Mouse (Mus musculus) spleen, adult 2 months (tissue): ENCODE data around the gene Lzts3. TPM values are rescaled to one million over a fixed set of nuclear protein-coding genes. Genes with fewer than 3 reads are reported as not detected.
A peak's percentile ranks its signal among the peaks of the same experiment; 100 is the strongest.
"Not testable (repeated sequence)": the region's sequence is repeated elsewhere in the genome, so short reads cannot be mapped to it uniquely, and the experiment has no call there.

Source experiments
- DNase-seq, 2 experiments: peaks; one replicate each; pipeline versions ENCODE4 v3.0.0 to v3.0.0-alpha.2; 2012 to 2021; ENCODE audit warnings: low spot score in 2 of 2, low read depth in 1 of 2
- H3K27ac ChIP-seq: fragments of 200-500 bp; 2 replicates; pipeline ENCODE4 v1.5.1; 2012; ENCODE audit warnings: low read length, inconsistent platforms; ENCODE audit not compliant: insufficient read depth
- H3K27me3 ChIP-seq: fragments of 200-500 bp; 2 replicates; pipeline ENCODE4 v1.6.1; 2012; ENCODE audit warnings: mild to moderate bottlenecking, moderate library complexity, low read length, inconsistent platforms; ENCODE audit not compliant: control insufficient read depth, insufficient read depth
- H3K36me3 ChIP-seq: fragments of 200-500 bp; 2 replicates; pipeline ENCODE4 v1.6.1; 2012; ENCODE audit warnings: mild to moderate bottlenecking, low read length, inconsistent platforms; ENCODE audit not compliant: control insufficient read depth, insufficient read depth
- H3K4me1 ChIP-seq: fragments of 200-500 bp; 2 replicates; pipeline ENCODE4 v1.6.1; 2011; ENCODE audit warnings: inconsistent platforms; ENCODE audit not compliant: control insufficient read depth, insufficient read depth, insufficient read length
- H3K4me3 ChIP-seq: fragments of 200-500 bp; 2 replicates; pipeline ENCODE4 v1.5.1; 2011; ENCODE audit warnings: mild to moderate bottlenecking, inconsistent platforms; ENCODE audit not compliant: insufficient read depth, insufficient read length; ENCODE audit errors: extremely low read depth
- CTCF ChIP-seq: fragments of 200-500 bp; IDR thresholded peaks from 2 replicates; pipeline ENCODE4 v1.5.1; 2011; ENCODE audit warnings: mild to moderate bottlenecking, inconsistent platforms; ENCODE audit not compliant: insufficient read depth, insufficient read length, insufficient replicate concordance; ENCODE audit errors: extremely low read depth
- POLR2A ChIP-seq: fragments of 200-500 bp; IDR thresholded peaks from 2 replicates; pipeline ENCODE4 v1.6.1; 2011; ENCODE audit warnings: low read depth, low read length, inconsistent platforms
- whole genome bisulfite sequencing: fragments of 180-500 bp; shearing (Covaris S2); methylation state at CpG from one replicate; pipeline ENCODE4 v1.1.7; 2018; 5-methylcytosine and 5-hydroxymethylcytosine counted together
- polyA plus RNA-seq: library from polyadenylated mRNA; depleted of rRNA; stranded (reverse); fragments of >200 nt; gene quantifications from 2 replicates; pipeline ENCODE4 v1.2.3, GENCODE M21; 2012

Gene Lzts3
- polyA plus RNA-seq, 1 experiment, result 3.0 TPM

GRCm38 (mm10) chr2:130653760-130654159 is 11.2 kb upstream of the Lzts3 start:
- no peak for TF ChIP-seq CTCF
- no peak for TF ChIP-seq POLR2A
- no peaks in the 10 kb centered on the region for H3K4me1 ChIP-seq
- H3K4me3 ChIP-seq, result no peak overlapping the region
- 93% methylated on average over 1 of the region's 1 CpGs for WGBS
- DNase-seq, result no peak
- no peak overlapping the region for H3K27ac ChIP-seq
- H3K36me3 ChIP-seq, result peaks cover 25% of the 10 kb centered on the region
- H3K27me3 ChIP-seq, result no peaks in the 10 kb centered on the region

- H3K27me3 ChIP-seq, result no peaks in the 10 kb centered on the region
- no peaks in the 10 kb centered on the region for H3K4me1 ChIP-seq
- H3K36me3 ChIP-seq, result peaks cover 22% of the 10 kb centered on the region
- 96% methylated on average over 2 of the region's 2 CpGs for WGBS
- no peak for TF ChIP-seq CTCF
- no peak for TF ChIP-seq POLR2A
- no peak for DNase-seq
- no peak overlapping the region for H3K4me3 ChIP-seq
- H3K27ac ChIP-seq, result no peak overlapping the region
Measured at GRCm38 (mm10) chr2:130653303-130653702, 10.7 kb upstream of the Lzts3 start.

- WGBS, result 90% methylated on average over 6 of the region's 6 CpGs
- DNase-seq, H3K4me1 ChIP-seq, H3K27ac ChIP-seq, H3K4me3 ChIP-seq, H3K27me3 ChIP-seq, H3K36me3 ChIP-seq: not testable (repeated sequence)
Measured at GRCm38 (mm10) chr2:130649028-130649427, 6.4 kb upstream of the Lzts3 start.

- H3K27me3 ChIP-seq, result no peaks in the 10 kb centered on the region
- H3K27ac ChIP-seq, result no peak overlapping the region
- no peak for DNase-seq
- no peak overlapping the region for H3K4me3 ChIP-seq
- 83% methylated on average over 4 of the region's 4 CpGs for WGBS
- H3K36me3 ChIP-seq, result no peaks in the 10 kb centered on the region
- peaks cover 6% of the 10 kb centered on the region; the same call in 1 of the 2 replicates for H3K4me1 ChIP-seq
- TF ChIP-seq CTCF (no peak), POLR2A (no peak)
Measured at GRCm38 (mm10) chr2:130645198-130645597, 2.6 kb upstream of the Lzts3 start.

GRCm38 (mm10) chr2:130642197-130642660 is 374 bp downstream of the Lzts3 start:
- H3K4me1 ChIP-seq, result peaks cover 6% of the 10 kb centered on the region; the same call in 1 of the 2 replicates
- H3K36me3 ChIP-seq, result no peaks in the 10 kb centered on the region
- peak overlapping the region; percentile 80 for H3K4me3 ChIP-seq
- DNase-seq, result no peak
- under 1% methylated on average over 25 of the region's 27 CpGs for WGBS
- TF ChIP-seq POLR2A (no peak), CTCF (no peak)
- H3K27ac ChIP-seq, result no peak overlapping the region
- H3K27me3 ChIP-seq, result no peaks in the 10 kb centered on the region

- no peak for DNase-seq
Measured at GRCm38 (mm10) chr2:130641351-130642025, 1.1 kb downstream of the Lzts3 start.

GRCm38 (mm10) chr2:130639276-130639675 is 3.3 kb downstream of the Lzts3 start:
- DNase-seq, result no peak
- Histone ChIP-seq H3K27me3 (peaks cover 11% of the 10 kb centered on the region), H3K27ac (no peak overlapping the region), H3K36me3 (no peaks in the 10 kb centered on the region), H3K4me3 (no peak overlapping the region), H3K4me1 (peaks cover 19% of the 10 kb centered on the region)
- 94% methylated on average over 6 of the region's 6 CpGs for WGBS
- TF ChIP-seq POLR2A, result no peak
- TF ChIP-seq CTCF, result no peak

More at GRCm38 (mm10) chr2:130641351-130642025, 1.1 kb downstream of the Lzts3 start:
- Histone ChIP-seq H3K4me3 (no peak overlapping the region), H3K36me3 (no peaks in the 10 kb centered on the region), H3K4me1 (peaks cover 6% of the 10 kb centered on the region; the same call in 1 of the 2 replicates), H3K27ac (no peak overlapping the region), H3K27me3 (no peaks in the 10 kb centered on the region; the same call in 1 of the 2 replicates)
- 76% methylated on average over 6 of the region's 6 CpGs for WGBS
- TF ChIP-seq POLR2A, result no peak
- TF ChIP-seq CTCF, result no peak
